Mouse (Mus musculus) adrenal gland, postnatal 14 days (tissue): Measurements from ENCODE around the gene Mdk. TPM values are rescaled to one million over a fixed set of nuclear protein-coding genes. Genes with fewer than 3 reads are reported as not detected.

Experiments used
- DNase-seq: peaks from one replicate; pipeline ENCODE4 v3.0.0; 2021; ENCODE audit warnings: mixed read lengths
- microRNA-seq, 2 experiments: library from miRNA; unstranded; fragments of <30 nt; microRNA quantifications; one replicate each; pipeline ENCODE4 v1.2.0; 2021
- total RNA-seq: library from RNA; stranded (reverse); gene quantifications from 2 replicates; pipeline ENCODE4 v1.2.3, GENCODE M21; 2021

Gene Mdk
- total RNA-seq, 1 experiment from 2014 or later, result 14.6 TPM

- DNase-seq, result no peak
Observed at GRCm38 (mm10) chr2:91913328-91914110, 18.6 kb downstream of the Mdk start.

DNA sequence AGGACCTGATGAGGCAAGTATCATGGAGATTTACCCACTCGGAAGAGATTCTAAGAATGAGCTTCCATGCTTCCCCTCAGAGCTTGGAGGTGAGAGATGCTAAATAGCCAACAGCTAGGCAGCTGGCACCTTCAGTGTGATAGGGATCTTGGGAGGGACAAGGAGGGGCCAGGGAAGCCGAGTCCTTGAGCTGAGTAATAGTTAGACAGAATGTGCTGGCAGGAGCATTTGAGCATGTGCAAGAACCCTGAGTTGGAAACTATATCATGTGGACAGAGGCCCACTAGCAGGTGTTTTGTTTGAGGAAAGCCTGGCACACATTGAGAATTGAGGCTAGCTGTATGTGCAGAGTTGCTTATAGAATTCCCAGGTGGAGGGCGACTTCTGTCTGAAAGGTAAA is 19.5 kb downstream of the Mdk start:
- DNase-seq, result no peak

DNA sequence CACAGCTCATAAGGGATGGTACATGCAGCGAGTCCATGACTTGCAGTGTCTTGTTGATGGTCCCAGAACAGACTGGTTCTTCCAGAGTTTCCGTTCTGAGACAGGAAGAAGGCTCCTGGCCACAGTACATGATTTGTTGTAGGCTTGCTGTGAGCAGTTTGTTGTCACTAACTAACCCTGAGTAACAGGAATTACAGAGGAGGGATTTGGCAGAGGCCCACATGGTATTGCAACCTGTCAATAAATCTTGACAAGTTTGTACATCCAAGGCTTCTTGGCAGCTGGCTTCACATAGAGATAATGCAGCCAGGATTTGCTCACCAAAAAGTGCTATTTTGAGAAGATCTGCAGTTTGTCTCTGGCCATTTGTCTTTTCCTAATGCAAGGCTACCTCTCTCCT is 26.0 kb downstream of the Mdk start:
- DNase-seq, result peak; percentile 75

- DNase-seq, result no peak
Observed at GRCm38 (mm10) chr2:91904618-91905307, 27.3 kb downstream of the Mdk start.

DNA sequence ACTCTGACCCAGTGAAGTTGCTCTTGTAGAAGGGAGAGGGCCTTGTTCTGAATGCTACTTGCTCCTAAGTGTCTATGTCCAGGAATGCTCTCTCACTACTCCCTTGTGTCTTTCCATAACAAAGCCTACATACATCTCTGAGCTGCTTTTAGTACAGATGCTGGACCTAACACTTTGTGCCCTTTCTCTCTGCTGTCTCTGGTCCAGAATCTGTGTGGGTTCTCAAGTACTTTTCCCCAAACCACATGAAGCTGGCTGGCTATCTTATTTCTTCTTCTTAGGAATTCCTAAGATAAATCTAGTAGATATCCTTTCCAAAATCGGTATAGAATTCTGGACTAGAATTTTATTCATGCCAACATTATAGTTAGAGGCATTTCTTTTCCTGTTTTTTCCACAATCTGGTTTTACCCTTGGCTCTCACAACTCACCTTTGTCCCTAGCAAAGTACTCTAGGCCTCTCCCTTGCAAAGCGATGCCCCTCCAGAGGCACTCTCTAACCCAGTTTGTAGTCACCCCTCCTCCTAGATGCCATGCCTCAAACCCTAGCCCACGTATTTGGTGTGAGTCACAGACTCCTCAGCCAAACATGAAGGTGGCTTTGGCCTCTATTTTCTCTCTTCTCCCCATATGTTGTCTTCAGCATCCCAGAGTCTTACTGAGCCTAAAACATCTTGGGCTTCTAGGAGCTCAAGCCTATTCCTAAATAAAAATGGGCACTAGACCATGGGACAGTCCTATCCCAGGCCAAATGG is 28.7 kb downstream of the Mdk start:
- no peak for DNase-seq

DNA sequence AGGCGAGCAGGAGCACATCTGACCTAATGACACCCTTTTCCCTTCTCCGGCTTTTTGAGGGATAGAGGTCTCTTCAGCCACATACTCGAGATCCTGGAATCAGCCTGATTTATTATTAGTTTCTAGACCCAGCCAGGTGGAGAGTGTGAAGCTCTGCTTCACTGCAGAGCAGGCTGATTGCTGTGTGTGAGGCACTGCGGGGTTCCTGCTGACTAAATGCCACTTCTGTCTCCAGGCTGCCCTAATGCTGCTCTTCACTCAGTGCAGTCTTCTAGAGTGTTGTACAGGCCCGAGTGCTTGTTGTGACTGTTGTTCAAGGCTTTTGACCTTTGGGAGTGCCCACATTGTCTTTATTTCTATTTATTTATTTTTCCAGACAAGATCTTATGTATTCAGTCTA is 29.8 kb downstream of the Mdk start:
- no peak for DNase-seq

- DNase-seq, result no peak
Observed at GRCm38 (mm10) chr2:91900431-91900830, 31.7 kb downstream of the Mdk start.

DNA sequence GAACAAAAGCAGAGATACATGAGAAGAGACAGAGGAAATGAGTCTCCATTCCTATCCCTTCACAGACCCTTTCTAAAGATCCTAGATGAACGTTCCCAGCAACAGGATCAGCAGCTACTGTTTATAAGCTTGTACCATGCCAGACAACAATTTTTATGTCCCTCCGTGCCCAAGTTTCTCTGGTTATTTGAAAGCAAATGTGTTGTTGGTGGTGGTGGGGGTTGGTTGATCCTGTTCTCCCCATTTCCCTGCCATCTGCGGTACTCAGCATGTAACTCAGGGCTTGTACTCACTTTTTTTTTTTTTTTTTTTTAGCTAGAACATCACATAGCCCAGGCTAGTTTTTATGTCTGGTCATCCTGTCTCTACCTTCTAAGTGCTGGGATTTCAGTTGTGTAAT is 33.0 kb downstream of the Mdk start:
- no peak for DNase-seq

DNA sequence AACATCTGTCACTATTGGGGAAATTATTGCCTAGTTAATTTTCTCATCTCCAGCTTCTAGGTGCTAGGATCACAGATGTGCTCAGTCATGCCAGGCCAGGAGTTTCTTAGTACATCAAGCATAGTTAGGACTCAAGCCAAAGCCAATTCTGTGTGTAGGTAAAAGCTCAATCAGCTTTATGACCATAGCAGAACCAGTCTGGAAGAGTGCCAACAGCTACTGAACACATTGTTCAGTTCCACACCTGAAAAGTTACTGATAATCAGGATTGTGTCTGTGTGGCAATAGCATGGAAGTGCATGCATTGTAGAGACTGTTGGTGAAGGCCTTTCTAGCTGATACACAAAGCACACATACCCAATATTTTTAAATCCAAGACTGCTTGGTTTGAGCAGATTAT is 34.1 kb downstream of the Mdk start:
- DNase-seq, result no peak

GRCm38 (mm10) chr2:91895401-91895800 is 36.7 kb downstream of the Mdk start:
- DNase-seq, result no peak

GRCm38 (mm10) chr2:91894716-91895115 is 37.4 kb downstream of the Mdk start:
- no peak for DNase-seq

DNA sequence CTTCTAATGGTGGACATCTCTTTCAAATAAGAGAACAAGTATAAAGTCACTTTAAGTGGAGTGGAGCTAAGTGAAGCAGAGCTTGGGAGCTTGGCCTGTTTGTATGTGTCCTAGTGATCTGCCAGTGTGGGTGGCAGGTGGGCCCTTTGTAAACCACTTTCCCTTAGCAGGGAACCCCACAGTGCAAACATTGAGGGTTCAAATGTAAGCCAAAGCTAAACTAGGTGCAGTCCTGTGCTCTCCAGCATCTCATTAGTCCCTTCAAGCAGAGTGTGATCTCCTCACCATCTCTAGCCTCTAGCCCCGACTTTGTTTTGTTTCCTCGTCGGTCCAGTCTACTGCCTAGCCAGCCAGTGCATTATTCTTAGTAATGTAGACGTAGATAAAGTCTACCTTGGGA is 47.5 kb downstream of the Mdk start:
- no peak for DNase-seq

DNA sequence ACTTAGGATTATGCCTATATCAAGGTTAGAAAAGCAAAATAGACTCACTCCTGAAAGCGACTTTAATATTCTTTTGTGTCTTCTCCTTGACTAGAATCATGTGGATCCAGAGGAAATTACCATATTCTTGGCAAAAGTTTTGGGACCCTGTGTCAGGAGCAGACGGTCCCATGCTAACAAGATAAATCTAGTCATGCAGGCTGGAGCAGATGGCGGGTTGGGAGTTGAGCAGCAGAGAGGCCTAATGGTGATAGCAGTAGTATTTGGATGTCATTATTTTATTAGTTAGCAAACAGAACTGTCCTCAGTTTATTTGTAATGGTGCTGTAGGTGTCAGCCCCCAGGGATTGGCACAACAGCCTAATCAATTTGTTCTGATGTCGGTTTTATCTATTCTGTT is 48.1 kb downstream of the Mdk start:
- DNase-seq, result no peak

Small RNA genes within 50 kb of the gene (microRNA-seq; reads per million reads assigned to microRNA genes)
- 0 reads per million in 2 experiments for gene Mir6999

Other genes with a start within 250 kb of the Mdk start
- gene Atg13, start 221.7 kb downstream of the Mdk start, total RNA-seq, result 39.9 and 46.3 TPM in 2 replicates
- 9.3 and 11.0 TPM in 2 replicates for gene Harbi1, start 221.4 kb downstream of the Mdk start, total RNA-seq
- 31.9 and 35.0 TPM in 2 replicates for gene Ambra1, start 202.2 kb downstream of the Mdk start, total RNA-seq
- 1.2 and 1.5 TPM in 2 replicates for gene Chrm4, start 5.0 kb downstream of the Mdk start, total RNA-seq
- gene Gm9821, start 13.4 kb upstream of the Mdk start, total RNA-seq, result not detected in 2 replicates
- gene Dgkz, start 43.6 kb upstream of the Mdk start, total RNA-seq, result 56.4 and 79.0 TPM in 2 replicates
- 11.7 and 12.6 TPM in 2 replicates for gene Creb3l1, start 92.2 kb upstream of the Mdk start, total RNA-seq
- gene Phf21a, start 160.8 kb upstream of the Mdk start, total RNA-seq, result 68.1 and 82.3 TPM in 2 replicates